Mouse (Mus musculus) lung, adult 2 months (tissue): ENCODE results near the gene Snapc4. TPM values are rescaled to one million over a fixed set of nuclear protein-coding genes. Genes with fewer than 3 reads are reported as not detected.

Experiments used
- DNase-seq: peaks from one replicate; pipeline ENCODE4 v3.0.0; 2022
- H3K4me1 ChIP-seq: fragments of 200-500 bp; 2 replicates; pipeline ENCODE4 v1.6.1; 2011; ENCODE audit warnings: low read length; ENCODE audit not compliant: control insufficient read depth, insufficient read depth
- H3K4me3 ChIP-seq: fragments of 200-500 bp; replicated peaks from 2 replicates; pipeline ENCODE3; 2011; ENCODE audit warnings: low read depth, mild to moderate bottlenecking, control low read depth, low read length; ENCODE audit errors: extremely low read depth
- CTCF ChIP-seq: fragments of 200-500 bp; IDR thresholded peaks from 2 replicates; pipeline ENCODE4 v1.5.1; 2011; ENCODE audit warnings: mild to moderate bottlenecking, low read length, control low read depth; ENCODE audit not compliant: insufficient read depth
- POLR2A ChIP-seq: fragments of 200-500 bp; IDR thresholded peaks from 2 replicates; pipeline ENCODE4 v1.6.1; 2011; ENCODE audit warnings: low read depth, mild to moderate bottlenecking, control low read depth, low read length, borderline replicate concordance; ENCODE audit errors: extremely low read depth
- WGBS: fragments of 180-500 bp; shearing (Covaris S2); methylation state at CpG from one replicate; pipeline ENCODE4 v1.1.7; 2018; 5-methylcytosine and 5-hydroxymethylcytosine counted together
- polyA plus RNA-seq: library from polyadenylated mRNA; depleted of rRNA; stranded (reverse); fragments of >200 nt; gene quantifications from 2 replicates; pipeline ENCODE4 v1.2.3, GENCODE M21; 2012

The Snapc4 gene
- polyA plus RNA-seq, 1 experiment = 31.0 TPM

DNA sequence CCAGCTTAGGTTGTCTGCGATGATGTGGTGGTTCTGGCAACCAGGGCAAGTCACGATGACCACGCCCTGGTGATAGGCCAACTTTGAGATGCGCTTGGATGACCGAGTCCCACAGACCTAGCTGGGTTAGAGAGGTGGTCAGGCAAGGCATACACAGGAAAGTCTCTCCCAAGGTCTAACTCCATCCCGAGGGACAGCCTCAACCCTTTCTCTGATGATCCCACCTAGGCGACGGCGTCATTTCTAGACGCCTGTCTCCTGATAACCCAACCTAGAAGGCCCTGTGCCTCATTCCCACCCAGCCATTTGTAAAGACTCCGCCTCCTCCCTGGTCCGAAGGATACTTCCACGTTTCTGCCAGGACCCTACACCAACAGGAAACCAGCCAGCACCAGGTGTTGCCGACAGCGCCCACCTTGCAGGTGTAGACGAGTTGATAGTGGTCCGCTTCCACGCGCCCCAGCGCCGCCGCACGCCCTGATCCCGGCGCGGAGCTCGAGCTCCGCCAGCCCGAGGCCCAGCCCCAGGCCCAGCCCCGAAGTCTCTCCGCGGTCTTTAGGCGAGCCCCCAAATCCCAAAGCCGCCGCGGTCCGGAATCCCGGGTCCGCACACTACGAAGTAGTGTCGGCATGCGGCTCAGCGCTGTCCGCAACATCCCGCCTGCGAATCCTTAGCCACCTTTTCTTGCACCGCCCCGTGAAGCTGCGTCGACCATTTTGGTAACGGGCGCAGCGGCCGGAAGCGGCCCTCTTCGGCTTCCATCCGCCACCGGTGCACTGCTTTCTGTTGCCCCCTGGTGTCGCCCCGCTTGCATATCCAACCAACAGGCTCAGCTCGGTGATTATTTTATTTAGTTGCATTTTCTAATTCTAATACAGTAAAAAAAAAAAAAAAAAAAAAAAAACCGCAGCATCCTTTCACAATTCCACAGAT, 28.8 kb downstream of the Snapc4 start, which contains the start of gene Dnlz:
TSS of gene Dnlz (minus strand) at position 753 of the 933 bp plus-strand sequence.
- 2% methylated on average over 62 of the region's 62 CpGs for whole genome bisulfite sequencing
- DNase-seq = peak; percentile 93
- TF ChIP-seq CTCF (peak; percentile 71), POLR2A (peak; percentile 17; the same call in 1 of the 2 replicates)
- H3K4me1 ChIP-seq = peaks cover 17% of the 10 kb centered on the region
- H3K4me3 ChIP-seq = peak within 1 kb of the TSS; percentile 93

DNA sequence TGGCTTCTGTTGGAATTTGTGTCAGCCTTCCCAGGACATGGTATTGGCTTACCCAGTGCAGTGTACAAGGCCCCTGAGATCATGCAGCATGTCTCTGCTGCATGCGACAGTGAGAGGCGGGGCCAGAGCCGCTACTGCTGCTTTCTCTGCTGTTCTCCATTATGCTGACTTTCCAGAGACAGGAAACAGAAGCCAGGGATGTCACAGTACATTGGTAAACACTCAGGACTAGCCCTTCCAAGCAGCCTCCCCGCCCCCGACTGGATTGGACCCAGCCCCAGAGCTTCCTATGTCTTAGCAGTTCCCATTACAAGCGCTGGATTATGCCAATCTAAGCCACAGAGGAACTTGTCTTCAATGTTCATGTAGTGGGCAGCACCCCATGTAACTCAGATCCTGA, 32.2 kb downstream of the Snapc4 start:
- 21% methylated on average over 6 of the region's 6 CpGs for WGBS
- no peak for DNase-seq
- TF ChIP-seq CTCF = no peak
- no peak for TF ChIP-seq POLR2A
- H3K4me3 ChIP-seq = no peak overlapping the region
- peaks cover 17% of the 10 kb centered on the region for H3K4me1 ChIP-seq

DNA sequence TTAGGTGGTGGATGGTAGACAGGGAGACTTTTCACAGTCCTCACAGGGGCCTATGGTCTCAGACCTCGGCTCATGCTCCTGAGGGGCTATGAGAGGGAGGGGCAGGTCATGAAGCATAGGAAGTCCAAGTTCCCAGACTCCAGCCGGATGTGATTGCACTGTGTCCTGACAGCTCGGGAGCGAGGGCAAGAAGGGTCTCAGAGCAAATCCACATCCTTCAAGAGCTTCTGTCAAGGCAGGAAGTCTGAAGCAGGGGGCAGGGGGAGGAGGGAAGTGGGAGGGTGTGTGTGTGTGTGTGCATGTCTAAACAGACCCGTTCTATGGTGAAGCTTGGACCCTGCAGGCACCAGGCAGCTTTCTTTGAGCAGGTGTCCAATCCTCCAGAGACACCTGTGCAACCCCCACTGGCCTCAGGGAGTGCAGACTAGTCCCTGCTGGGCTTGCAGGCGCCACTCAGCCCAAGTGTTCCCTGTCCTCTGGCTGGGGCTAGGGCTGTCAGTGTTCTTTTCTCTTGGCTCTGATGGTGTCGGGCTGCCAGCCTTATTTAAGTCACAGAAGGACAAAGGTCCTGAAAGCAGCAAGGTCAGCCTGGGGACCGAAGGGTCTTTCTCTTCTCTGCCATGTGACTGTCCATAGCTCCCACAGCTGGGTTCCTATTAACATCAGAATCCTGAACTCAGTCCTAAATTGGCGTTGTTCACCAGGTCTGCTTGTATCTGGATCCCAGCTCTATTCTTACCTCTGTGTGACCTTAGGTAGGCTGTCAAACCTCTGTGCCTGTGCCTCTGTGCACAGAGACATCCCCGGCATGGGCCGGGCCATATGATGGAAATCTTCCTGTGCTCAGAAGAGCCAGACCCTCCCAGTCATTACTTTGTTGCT, 37.6 kb downstream of the Snapc4 start:
- 47% methylated on average over 11 of the region's 11 CpGs for WGBS
- TF ChIP-seq POLR2A (no peak), CTCF (no peak)
- Histone ChIP-seq H3K4me3 (no peak overlapping the region), H3K4me1 (peaks cover 23% of the 10 kb centered on the region)
- no peak for DNase-seq

GRCm38 (mm10) chr2:26342044-26342443, 38.4 kb downstream of the Snapc4 start:
- peak; percentile 50 for DNase-seq
- H3K4me1 ChIP-seq = peaks cover 23% of the 10 kb centered on the region
- WGBS = 29% methylated on average over 10 of the region's 10 CpGs
- TF ChIP-seq CTCF (no peak), POLR2A (peak; percentile 48; the same call in 1 of the 2 replicates)
- H3K4me3 ChIP-seq = peak overlapping the region; percentile 11

DNA sequence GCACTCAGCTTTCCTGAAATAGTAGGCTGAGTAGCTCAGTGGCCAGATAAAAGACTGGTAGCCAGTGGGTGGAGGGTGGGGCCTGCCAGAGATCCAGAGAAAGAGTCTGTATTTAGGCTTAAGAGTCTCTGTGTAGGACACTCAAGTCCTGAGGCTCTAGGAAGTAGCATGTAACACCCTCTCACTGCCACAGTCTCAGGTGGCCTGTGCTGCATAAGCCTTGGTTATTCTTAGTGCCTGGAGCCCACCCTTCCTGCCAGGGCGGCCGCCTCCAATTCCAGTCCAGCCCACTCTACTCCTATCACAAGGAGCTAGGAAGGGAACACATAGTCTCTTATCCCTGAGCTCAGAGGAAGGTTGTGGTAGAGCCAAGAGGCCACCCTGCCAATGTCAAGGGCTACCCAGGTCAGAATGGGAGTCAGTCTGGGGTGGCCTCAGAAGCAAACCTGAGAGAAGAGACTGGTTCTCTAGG, 38.9 kb downstream of the Snapc4 start:
- no peak for TF ChIP-seq POLR2A
- no peak for TF ChIP-seq CTCF
- WGBS = 32% methylated on average over 2 of the region's 2 CpGs
- DNase-seq = no peak
- no peak overlapping the region for H3K4me3 ChIP-seq
- peaks cover 23% of the 10 kb centered on the region for H3K4me1 ChIP-seq

DNA sequence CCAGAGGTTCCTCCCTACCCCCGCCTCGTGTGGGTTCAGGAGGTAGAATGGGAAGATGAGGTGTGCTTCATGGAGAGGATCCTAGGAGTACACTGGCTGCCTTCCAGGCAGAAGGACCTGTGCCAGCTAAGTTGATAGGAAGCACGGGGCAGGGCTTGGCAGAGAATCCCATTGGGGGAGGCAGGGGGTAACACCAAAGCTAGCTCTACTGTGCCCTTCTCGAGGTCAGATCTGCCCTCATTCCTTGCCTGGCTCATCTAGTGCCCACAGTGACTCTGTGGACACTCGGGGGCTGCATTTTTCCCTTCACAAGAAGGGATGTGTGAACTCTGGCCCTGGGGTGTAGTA, 41.3 kb downstream of the Snapc4 start:
- no peak overlapping the region for H3K4me3 ChIP-seq
- no peak for TF ChIP-seq CTCF
- TF ChIP-seq POLR2A = no peak
- WGBS = 50% methylated on average over 5 of the region's 5 CpGs
- H3K4me1 ChIP-seq = peaks cover 23% of the 10 kb centered on the region
- DNase-seq = no peak

GRCm38 (mm10) chr2:26338302-26339203, 41.9 kb downstream of the Snapc4 start:
- TF ChIP-seq POLR2A = no peak
- no peak for TF ChIP-seq CTCF
- DNase-seq = no peak
- no peak overlapping the region for H3K4me3 ChIP-seq
- WGBS = 77% methylated on average over 10 of the region's 13 CpGs
- peaks cover 23% of the 10 kb centered on the region for H3K4me1 ChIP-seq

DNA sequence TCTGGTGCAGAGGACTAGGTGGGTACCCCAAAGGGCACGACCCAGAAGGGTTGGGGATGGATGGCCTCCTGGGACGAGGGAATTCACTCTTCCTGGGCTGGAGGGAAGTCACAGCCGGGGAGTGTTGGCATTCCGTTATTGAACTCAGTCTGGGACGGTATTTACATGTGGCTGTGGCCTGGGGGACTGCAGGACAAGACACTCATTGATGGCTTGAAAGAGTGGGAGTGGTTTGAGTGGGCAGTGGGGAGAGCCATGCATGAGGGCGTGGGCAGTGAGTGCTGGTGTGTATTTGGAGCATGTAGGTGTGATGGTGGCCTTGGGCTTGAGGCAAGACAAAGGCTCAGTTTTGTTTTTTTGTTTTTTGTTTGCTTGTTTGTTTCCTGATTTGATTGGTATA, 49.8 kb downstream of the Snapc4 start:
- Histone ChIP-seq H3K4me3 (no peak overlapping the region), H3K4me1 (no peaks in the 10 kb centered on the region; the same call in 1 of the 2 replicates)
- DNase-seq = no peak
- TF ChIP-seq POLR2A (no peak), CTCF (no peak)
- 82% methylated on average over 6 of the region's 6 CpGs for WGBS
